Mouse (Mus musculus): ENCODE results near the gene Zfhx3. TPM values are rescaled to one million over a fixed set of nuclear protein-coding genes. Genes with fewer than 3 reads are reported as not detected.

Zfhx3 gene
- total and polyA plus RNA-seq, 3 experiments, result 0.23 to 2.5 TPM; not detected in 1

DNA sequence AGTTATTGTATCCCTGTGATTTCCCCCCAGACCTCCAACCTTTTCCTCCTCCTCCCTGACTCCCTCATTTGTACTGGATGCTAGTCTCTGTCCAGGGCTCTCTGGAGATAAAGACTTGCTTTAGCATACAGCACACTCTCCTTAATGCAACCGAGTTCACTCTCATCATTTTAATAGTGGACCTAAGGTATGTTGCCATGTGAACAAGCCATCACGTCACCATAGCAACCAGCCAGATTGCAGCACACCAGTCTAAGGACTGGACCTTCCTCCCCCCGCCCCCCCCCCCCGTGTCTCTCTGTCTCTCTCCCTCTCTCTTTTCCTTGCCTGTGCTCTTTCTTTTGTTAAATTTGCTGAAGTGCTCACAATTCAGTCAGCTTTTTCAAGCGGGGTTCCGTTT is 524.2 kb downstream of the Zfhx3 start:
- Histone ChIP-seq H3K36me3 (ENCODE audit: control insufficient read depth in 1 of 2, insufficient read depth in 2 of 2, low read length in 2 of 2) (no peaks in the 10 kb centered on the region), H3K9ac (ENCODE audit: control insufficient read depth, low read depth, low read length, poor library complexity, severe bottlenecking) (no peak overlapping the region), H3K9me3 (replicated peaks; ENCODE audit: insufficient read depth, low read length) (no peaks in the 10 kb centered on the region), H3K4me3 (ENCODE audit: control insufficient read depth in 1 of 2, insufficient read depth in 1 of 2, low read depth in 2 of 2, low read length in 2 of 2) (no peak overlapping the region), H3K27ac (ENCODE audit: control insufficient read depth, low read depth, low read length) (no peak overlapping the region), H3K27me3 (ENCODE audit: control insufficient read depth in 1 of 2, insufficient read depth in 2 of 2, low read length in 2 of 2) (no peaks in the 10 kb centered on the region), H3K4me1 (ENCODE audit: control insufficient read depth in 1 of 2, insufficient read depth in 2 of 2, low read length in 2 of 2) (no peaks in the 10 kb centered on the region), H3K79me2 (ENCODE audit: control insufficient read depth, insufficient read depth, low read length, poor library complexity) (no peaks in the 10 kb centered on the region)
- DNase-seq (ENCODE audit: low read depth, low spot score), result no peak
- TF ChIP-seq TCF12 (IDR thresholded peaks at IDR 0.05; ENCODE audit: low read depth, low read length), result no peak
- no peak for TF ChIP-seq POLR2AphosphoS2 (IDR thresholded peaks at IDR 0.05; ENCODE audit: low read length)
- TF ChIP-seq CHD1 (IDR thresholded peaks at IDR 0.05; ENCODE audit: low read depth, low read length), result no peak
- no peak for TF ChIP-seq CTCF (IDR thresholded peaks at IDR 0.05 in 2 of 3, conservative IDR thresholded peaks at IDR 0.05 in 1 of 3; ENCODE audit: control insufficient read depth in 1 of 3, insufficient read depth in 1 of 3, low read depth in 2 of 3, low read length in 3 of 3, poor library complexity in 1 of 3, severe bottlenecking in 1 of 3)
- no peak for TF ChIP-seq MYB (IDR thresholded peaks at IDR 0.05; ENCODE audit: low read depth, low read length)
- TF ChIP-seq GABPA (IDR thresholded peaks at IDR 0.05; ENCODE audit: low read depth, low read length), result no peak
- no peak for TF ChIP-seq BHLHE40 (IDR thresholded peaks at IDR 0.05; ENCODE audit: borderline replicate concordance, low read depth, low read length)
- TF ChIP-seq MEF2A (IDR thresholded peaks at IDR 0.05; ENCODE audit: extremely low read depth, insufficient replicate concordance, low read depth, low read length, poor library complexity, severe bottlenecking), result no peak
- TF ChIP-seq TAL1 (IDR thresholded peaks at IDR 0.05; ENCODE audit: low read length), result no peak
- no peak for TF ChIP-seq MAFK (IDR thresholded peaks at IDR 0.05; ENCODE audit: borderline replicate concordance, low read depth, low read length)
- no peak for TF ChIP-seq JUND (IDR thresholded peaks at IDR 0.05; ENCODE audit: low read depth, low read length)
- no peak for TF ChIP-seq HCFC1 (IDR thresholded peaks at IDR 0.05; ENCODE audit: low read depth, low read length)
- TF ChIP-seq EP300 (IDR thresholded peaks at IDR 0.05; ENCODE audit: low read depth in 1 of 2, low read length in 2 of 2), result no peak
- no peak for TF ChIP-seq E2F4 (IDR thresholded peaks at IDR 0.05; ENCODE audit: borderline replicate concordance, low read depth, low read length)
- no peak for TF ChIP-seq ZC3H11A (IDR thresholded peaks at IDR 0.05; ENCODE audit: low read depth, low read length)
- TF ChIP-seq ETS1 (IDR thresholded peaks at IDR 0.05; ENCODE audit: low read depth, low read length), result no peak
- TF ChIP-seq UBTF (IDR thresholded peaks at IDR 0.05; ENCODE audit: borderline replicate concordance, insufficient read depth, low read depth, low read length), result no peak

DNA sequence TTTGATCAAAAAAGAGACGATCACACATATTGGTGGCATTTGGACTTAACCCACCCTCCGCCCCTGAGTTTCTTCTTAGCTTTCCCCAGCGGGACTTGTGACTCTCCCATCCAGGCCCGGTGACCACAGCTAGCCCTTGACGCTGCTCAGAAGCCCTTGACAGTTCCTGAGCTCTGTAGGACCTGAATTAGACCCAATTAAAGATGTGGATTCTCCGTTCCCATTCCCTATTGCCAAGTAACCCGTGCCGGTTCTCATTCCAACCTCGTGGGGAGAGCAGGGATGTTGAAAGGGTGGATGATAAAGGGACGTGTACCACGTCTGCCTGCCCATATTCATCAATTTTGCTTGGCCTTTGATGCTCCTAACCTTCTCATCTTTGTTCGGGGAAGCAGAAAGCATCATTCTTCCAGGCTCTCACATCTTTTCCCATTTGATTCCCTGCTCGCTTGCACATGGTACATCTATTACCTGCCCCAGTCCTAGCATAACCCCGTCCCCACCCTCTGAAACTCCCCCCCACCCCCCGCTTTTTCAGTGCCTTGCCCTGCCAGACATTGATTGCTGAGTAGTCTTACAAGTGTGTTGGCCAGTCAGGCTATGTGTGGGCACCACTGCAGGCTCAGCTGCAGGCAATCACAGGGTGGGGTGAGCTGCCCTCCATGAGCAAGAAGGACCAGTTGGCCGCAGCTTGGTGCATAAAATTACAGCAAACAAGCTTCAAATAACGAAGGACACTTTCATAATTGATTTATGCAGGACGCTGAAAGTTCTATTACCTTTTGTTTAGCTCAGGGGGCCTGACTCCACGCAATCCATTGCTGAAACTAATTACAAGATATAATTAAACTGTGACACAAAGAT is 525.0 kb downstream of the Zfhx3 start:
- Histone ChIP-seq H3K4me3 (ENCODE audit: control insufficient read depth in 1 of 2, insufficient read depth in 1 of 2, low read depth in 2 of 2, low read length in 2 of 2) (no peak overlapping the region), H3K4me1 (ENCODE audit: control insufficient read depth in 1 of 2, insufficient read depth in 2 of 2, low read length in 2 of 2) (no peaks in the 10 kb centered on the region), H3K36me3 (ENCODE audit: control insufficient read depth in 1 of 2, insufficient read depth in 2 of 2, low read length in 2 of 2) (no peaks in the 10 kb centered on the region), H3K27me3 (ENCODE audit: control insufficient read depth in 1 of 2, insufficient read depth in 2 of 2, low read length in 2 of 2) (no peaks in the 10 kb centered on the region), H3K9me3 (replicated peaks; ENCODE audit: insufficient read depth, low read length) (no peaks in the 10 kb centered on the region), H3K27ac (ENCODE audit: control insufficient read depth, low read depth, low read length) (no peak overlapping the region), H3K79me2 (ENCODE audit: control insufficient read depth, insufficient read depth, low read length, poor library complexity) (no peaks in the 10 kb centered on the region), H3K9ac (ENCODE audit: control insufficient read depth, low read depth, low read length, poor library complexity, severe bottlenecking) (no peak overlapping the region)
- TF ChIP-seq MAX (IDR thresholded peaks at IDR 0.05; ENCODE audit: low read length) (no peak), USF2 (IDR thresholded peaks at IDR 0.05; ENCODE audit: borderline replicate concordance in 1 of 2, insufficient read depth in 1 of 2, low read depth in 1 of 2, low read length in 2 of 2) (no peak), ETS1 (IDR thresholded peaks at IDR 0.05; ENCODE audit: low read depth, low read length) (no peak), POLR2A (IDR thresholded peaks at IDR 0.05; ENCODE audit: control insufficient read depth in 1 of 2, insufficient read depth in 1 of 2, low read depth in 1 of 2, low read length in 2 of 2, poor library complexity in 1 of 2) (no peak), CTCF (IDR thresholded peaks at IDR 0.05 in 2 of 3, conservative IDR thresholded peaks at IDR 0.05 in 1 of 3; ENCODE audit: control insufficient read depth in 1 of 3, insufficient read depth in 1 of 3, low read depth in 2 of 3, low read length in 3 of 3, poor library complexity in 1 of 3, severe bottlenecking in 1 of 3) (no peak)
- no peak for DNase-seq (ENCODE audit: low read depth, low spot score)

All from MEL (cell line).